Mouse (Mus musculus): ENCODE results near the gene Thpo.

Thpo gene

DNA sequence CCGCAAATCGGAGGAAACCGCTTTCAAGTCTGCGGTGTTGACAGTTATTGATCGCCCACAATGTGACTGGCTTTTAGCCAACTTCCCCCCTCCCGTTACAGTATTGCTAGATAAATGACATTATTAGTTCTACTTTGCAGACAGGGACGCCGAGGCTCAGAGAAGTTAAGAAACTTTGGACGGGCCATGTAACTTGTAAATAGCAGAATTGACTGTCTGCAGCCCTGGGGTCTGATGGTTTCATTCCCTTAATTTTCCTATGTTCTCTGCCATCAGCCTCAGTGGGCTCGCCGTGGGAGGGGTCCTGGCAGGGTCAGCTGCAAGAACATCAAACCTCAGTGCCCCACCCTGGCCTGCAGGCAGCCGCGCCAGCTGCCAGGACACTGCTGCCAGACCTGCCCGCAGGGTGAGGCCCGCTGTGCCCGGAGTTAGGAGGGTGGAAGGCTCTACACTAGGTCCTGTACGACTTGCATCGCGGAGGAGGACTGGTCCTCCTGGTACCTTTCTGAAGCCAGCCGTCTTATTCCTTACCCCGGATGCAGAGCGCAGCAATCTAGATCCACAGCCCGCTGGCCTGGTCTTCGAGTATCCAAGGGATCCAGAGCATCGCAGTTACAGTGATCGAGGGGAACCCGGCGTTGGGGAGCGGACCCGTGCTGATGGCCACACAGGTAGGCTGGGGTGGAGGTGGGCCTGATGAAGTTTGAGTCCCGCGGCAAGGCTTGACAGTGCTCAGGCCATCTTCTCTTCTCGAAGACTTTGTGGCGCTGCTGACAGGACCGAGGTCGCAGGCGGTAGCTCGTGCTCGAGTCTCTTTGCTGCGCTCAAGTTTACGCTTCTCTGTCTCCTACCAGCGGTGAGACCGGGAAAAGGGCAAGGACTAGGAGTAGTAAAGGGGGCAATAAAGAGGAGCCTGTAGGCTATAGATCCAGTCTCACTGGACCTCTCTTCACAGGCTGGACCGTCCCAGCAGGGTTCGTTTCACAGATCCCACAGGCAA is at the start of gene Thpo:
Gene Thpo, minus strand, starts transcription at position 781 of the 1,000 bp plus-strand sequence.
- no peak for DNase-seq (ENCODE audit: extremely low spot score, low read depth, low spot score)

DNA sequence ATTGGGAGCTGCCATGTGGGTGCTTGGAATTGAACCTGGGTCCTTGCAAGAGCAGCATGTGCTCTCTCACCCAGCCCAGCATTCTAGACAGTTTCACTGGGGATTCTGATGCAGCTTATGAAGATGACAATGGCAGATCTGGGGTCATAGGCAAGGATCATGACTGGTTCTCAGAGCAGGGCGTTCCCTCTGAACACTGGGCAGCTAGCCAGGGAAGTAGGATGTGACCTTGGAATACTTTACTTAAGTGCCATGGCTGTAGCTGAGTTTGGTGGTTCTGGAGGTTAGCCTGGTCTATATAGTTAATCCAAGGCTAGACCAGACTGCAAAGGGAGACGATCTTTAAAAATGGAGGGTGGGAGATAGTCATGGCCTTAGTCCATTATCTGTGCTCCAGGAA is 49.6 kb upstream of the Thpo start:
- DNase-seq (ENCODE audit: extremely low spot score, low read depth, low spot score): no peak

DNA sequence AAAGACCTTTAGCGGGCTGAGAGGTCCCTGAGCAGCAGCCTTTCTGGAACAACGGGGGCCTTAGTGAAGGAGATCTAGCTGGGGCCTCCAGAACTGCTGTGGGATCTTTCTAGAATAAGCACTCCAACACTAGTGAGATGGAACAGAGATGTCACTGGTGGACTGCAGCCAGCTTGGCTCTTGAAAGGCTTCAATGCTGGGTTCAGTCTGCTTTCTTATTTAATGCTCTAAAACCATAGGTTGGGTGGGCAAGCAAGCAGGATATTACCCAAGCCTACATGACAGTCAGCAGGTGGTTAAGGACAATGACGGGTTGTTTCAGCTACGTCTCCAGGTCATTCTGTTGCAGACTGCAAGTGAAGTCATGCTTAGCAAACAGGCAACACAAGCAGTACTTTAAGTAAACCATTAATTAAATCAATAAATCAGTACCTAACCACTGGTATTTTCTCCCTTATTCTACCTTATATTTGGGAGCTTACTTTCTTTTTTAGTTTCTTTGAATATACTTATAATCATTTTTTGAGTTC is 46.9 kb upstream of the Thpo start:
- DNase-seq (ENCODE audit: extremely low spot score, low read depth, low spot score): no peak

GRCm38 (mm10) chr16:20779846-20780245 is 45.5 kb upstream of the Thpo start:
- DNase-seq (ENCODE audit: extremely low spot score, low read depth, low spot score): no peak

GRCm38 (mm10) chr16:20775021-20775420 is 40.7 kb upstream of the Thpo start:
- DNase-seq (ENCODE audit: extremely low spot score, low read depth, low spot score): no peak

DNA sequence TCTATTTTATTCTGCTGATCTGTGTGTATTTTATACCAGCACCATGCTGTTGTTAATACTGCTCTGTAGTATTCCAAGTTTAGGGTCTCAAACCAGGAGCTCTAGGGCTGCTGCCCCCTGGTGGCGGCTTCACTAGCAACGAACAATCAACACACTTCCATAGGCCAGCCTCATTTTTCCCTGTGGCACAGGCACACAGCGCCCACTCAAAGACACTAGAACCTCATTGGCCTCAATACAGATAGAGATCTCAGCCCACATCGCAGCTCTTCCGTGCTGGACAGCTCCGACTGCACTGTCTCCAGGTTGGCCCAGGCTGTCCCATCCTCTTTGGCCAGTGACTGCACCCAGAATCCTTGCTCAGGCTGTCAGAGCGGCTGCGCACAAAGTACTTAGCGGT is 30.9 kb upstream of the Thpo start:
- no peak for DNase-seq (ENCODE audit: extremely low spot score, low read depth, low spot score)

DNA sequence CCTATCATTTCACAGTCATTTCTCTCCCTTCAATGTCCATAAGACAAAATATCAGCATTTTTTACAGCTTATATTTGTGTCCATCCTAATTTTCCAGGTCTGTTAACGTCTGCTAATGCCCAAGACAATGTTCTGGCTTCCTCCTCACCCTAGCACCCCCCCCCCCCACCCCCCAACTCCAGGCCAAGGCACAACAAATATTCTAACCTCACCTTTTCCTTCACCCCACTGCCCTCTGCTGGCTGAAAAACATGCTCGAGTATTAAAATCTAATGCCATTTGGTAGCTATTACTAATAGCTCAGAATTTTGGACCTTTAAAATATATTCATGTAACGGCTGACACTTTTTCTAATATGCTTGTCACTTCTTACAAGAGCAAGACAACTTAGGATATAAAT is 27.4 kb upstream of the Thpo start:
- DNase-seq (ENCODE audit: extremely low spot score, low read depth, low spot score): no peak

- no peak for DNase-seq (ENCODE audit: extremely low spot score, low read depth, low spot score)
Measured at GRCm38 (mm10) chr16:20757385-20757784, 23.1 kb upstream of the Thpo start.

- DNase-seq (ENCODE audit: extremely low spot score, low read depth, low spot score): no peak
Measured at GRCm38 (mm10) chr16:20756052-20756451, 21.7 kb upstream of the Thpo start.

DNA sequence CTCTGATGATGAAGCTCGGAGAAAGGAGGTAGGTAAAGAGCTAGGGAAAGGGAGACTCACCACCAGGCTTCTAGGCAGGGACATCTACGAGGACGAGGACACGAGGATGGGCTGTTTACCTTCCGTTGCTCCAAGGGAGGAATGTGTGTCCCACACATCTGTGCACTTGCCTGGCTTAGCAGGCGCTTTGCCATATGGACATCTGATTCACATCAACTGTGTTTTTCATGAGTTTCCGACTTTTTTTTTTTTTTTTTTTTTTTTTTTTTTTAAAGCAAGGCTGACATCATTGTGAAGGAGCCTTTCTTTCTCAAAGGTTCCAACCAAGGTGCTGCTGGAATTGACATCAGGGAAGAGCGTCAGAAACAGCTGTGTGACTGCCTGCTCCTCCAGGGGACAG is 16.2 kb upstream of the Thpo start:
- no peak for DNase-seq (ENCODE audit: extremely low spot score, low read depth, low spot score)

- DNase-seq (ENCODE audit: extremely low spot score, low read depth, low spot score): no peak
Measured at GRCm38 (mm10) chr16:20746641-20747040, 12.3 kb upstream of the Thpo start.

- no peak for DNase-seq (ENCODE audit: extremely low spot score, low read depth, low spot score)
Measured at GRCm38 (mm10) chr16:20739845-20740244, 5.5 kb upstream of the Thpo start.

- DNase-seq (ENCODE audit: extremely low spot score, low read depth, low spot score): no peak
Measured at GRCm38 (mm10) chr16:20736823-20737222, 2.5 kb upstream of the Thpo start.

DNA sequence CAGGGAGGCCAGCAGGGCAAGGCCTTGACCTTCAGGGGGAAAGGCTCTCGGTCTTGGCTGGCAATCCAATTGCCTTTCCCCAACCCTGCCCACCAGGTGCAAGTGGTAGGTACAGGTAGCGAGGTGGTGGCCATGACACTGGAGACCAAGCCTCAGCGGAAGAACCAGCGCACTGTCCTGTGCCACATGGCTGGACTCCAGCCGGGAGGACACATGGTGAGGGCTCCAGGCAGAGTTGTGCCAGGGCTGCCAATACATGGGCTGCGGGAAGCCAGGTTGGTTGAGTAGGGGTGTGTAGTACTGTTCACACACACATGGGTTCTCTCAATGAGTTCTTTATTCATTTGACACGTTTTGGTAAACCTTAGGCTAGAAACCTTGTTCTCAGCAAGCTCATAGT is 1.9 kb upstream of the Thpo start:
- DNase-seq (ENCODE audit: extremely low spot score, low read depth, low spot score): no peak

DNA sequence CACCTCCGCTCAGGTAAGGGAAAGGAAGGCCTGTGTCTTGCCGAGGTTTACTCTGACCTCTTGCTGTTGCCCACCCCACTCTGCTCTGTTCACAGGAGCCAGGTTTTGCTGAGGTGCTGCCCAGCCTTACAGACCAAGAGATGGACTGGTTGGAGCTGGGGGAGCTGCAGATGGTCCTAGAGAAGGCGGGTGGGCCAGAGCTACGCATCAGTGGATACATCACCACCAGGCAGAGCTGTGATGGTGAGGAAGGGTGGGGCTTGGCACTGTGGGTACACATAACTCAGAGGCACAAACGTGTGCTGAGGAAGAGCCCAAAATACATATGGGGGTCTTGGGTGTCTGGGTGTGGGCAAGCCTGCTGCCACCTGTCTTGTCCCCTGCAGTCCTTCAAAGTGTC is 1.3 kb upstream of the Thpo start:
- DNase-seq (ENCODE audit: extremely low spot score, low read depth, low spot score): no peak

GRCm38 (mm10) chr16:20732925-20733730 is 1.2 kb downstream of the Thpo start, which contains the start of gene Chrd:
Gene Chrd (plus strand): TSS chr16:20733127.
- DNase-seq (ENCODE audit: extremely low spot score, low read depth, low spot score): no peak

- no peak for DNase-seq (ENCODE audit: extremely low spot score, low read depth, low spot score)
Measured at GRCm38 (mm10) chr16:20732251-20732924, 1.9 kb downstream of the Thpo start.

DNA sequence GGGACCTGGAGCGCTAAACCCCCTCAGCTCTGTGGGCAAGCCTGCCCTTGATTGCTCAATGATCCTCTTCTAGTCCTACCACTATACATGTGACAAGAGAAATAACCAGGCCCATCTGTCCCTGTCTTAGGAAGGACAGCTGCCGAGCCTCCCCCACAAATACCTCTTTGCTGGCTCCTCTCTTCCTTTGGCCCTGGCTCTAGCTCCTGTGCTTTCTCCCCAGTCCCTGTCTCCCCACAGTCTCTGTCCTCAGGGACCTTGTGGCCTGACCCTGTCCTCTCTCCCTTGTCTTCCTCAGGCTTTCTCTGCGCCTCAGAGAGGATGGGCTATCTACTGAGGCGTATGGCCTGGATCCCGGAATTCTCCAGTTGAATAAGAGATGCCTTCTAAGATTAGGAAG is 2.6 kb downstream of the Thpo start:
- DNase-seq (ENCODE audit: extremely low spot score, low read depth, low spot score): no peak

DNA sequence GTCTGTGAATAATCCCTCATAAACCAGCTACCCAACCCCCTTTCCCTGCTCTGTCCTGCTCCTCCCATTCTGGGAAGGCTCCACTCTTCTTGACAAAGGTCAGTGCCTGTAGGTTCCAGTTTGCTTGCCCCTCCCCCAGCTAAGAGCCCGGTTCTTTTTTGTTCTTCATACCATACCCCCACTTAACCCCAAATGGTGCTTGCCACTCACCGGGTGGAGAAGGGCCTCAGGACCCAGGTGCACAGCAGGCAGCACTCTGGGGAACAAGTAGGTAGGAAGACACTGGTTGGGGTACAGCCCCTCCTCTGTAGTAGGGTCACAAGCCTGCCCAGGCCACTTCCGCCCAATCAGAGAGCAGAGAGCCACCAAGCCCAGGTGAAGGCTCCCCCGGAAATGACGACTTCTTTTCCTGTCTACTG is 4.0 kb downstream of the Thpo start:
- no peak for DNase-seq (ENCODE audit: extremely low spot score, low read depth, low spot score)

DNA sequence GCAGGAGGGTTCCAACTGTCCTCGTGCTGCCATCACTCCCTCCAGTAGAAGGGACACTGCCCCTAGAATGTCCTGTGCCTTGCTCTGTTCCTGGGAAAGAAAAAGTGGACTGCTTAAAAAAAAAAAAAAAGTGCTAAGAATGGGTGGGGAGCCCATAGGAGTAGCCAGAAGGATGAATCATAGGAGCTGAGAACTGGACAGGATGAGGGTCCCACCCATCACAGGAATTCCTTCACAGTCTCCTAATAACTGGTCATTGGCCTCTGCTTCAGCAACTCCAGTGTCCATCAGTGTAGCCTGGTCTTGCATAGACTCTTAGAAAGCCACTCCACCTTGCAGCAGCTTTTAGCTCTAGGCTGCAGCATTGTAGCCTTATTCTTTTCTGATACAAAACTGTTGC is 7.9 kb downstream of the Thpo start:
- DNase-seq (ENCODE audit: extremely low spot score, low read depth, low spot score): no peak

DNA sequence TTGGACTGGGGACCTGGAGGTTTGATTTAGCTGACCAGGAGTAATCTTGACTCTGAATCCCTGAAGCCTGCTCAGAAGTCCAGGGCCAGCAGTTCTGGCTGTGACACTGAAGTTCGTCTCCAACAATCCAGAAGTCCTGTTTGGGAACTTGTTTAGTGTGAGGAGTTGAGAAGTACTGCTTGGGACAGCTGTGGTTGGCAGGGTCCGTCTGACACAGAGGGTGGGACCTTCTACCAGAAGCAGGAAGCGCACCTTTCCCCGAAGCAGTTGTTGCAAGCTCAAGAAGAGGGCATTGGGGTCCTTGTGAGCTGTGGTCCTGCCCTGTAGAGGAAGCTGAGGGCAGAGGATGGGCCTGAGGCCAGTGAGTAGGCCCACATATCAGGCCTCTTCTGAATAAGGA is 8.6 kb downstream of the Thpo start:
- DNase-seq (ENCODE audit: extremely low spot score, low read depth, low spot score): no peak
